Mouse (Mus musculus) bone marrow, adult 2 months (tissue): ENCODE results near the gene Rfx8. TPM values are rescaled to one million over a fixed set of nuclear protein-coding genes. Genes with fewer than 3 reads are reported as not detected.

Experiments
- H3K27ac ChIP-seq: fragments of 200-500 bp; 2 replicates; pipeline ENCODE4 v1.5.1; 2012; ENCODE audit warnings: low read depth, mild to moderate bottlenecking, control low read depth, inconsistent platforms, low read length; ENCODE audit not compliant: control insufficient read depth, poor library complexity, insufficient read depth
- H3K4me1 ChIP-seq: fragments of 200-500 bp; 2 replicates; pipeline ENCODE4 v1.6.1; 2011; ENCODE audit warnings: low read length; ENCODE audit not compliant: control insufficient read depth, insufficient read depth
- H3K4me3 ChIP-seq: fragments of 200-500 bp; replicated peaks from 2 replicates; pipeline ENCODE3; 2011; ENCODE audit warnings: mild to moderate bottlenecking, low read depth, low read length, control low read depth; ENCODE audit not compliant: control insufficient read depth
- CTCF ChIP-seq: fragments of 200-500 bp; IDR thresholded peaks from 2 replicates; pipeline ENCODE4 v1.5.1; 2011; ENCODE audit warnings: low read length, control low read depth; ENCODE audit not compliant: control insufficient read depth, insufficient read depth
- POLR2A ChIP-seq: fragments of 200-500 bp; IDR thresholded peaks from 2 replicates; pipeline ENCODE4 v1.6.1; 2011; ENCODE audit warnings: low read depth, mild to moderate bottlenecking, control low read depth, low read length, borderline replicate concordance; ENCODE audit not compliant: control insufficient read depth
- WGBS: fragments of 180-500 bp; shearing (Covaris S2); methylation state at CpG from one replicate; pipeline ENCODE4 v1.1.7; 2018; 5-methylcytosine and 5-hydroxymethylcytosine counted together
- polyA plus RNA-seq: library from polyadenylated mRNA; stranded (reverse); fragments of >200 nt; gene quantifications from 2 replicates; pipeline ENCODE4 v1.2.4, GENCODE M21; 2011; ENCODE audit warnings: low replicate concordance; ENCODE audit not compliant: missing spikeins, insufficient read depth, insufficient read length

Rfx8 gene
- polyA plus RNA-seq, 1 experiment: not detected

GRCm38 (mm10) chr1:39713300-39713699, 7.5 kb downstream of the Rfx8 start:
- no peak overlapping the region for H3K27ac ChIP-seq
- TF ChIP-seq CTCF: no peak
- no peak for TF ChIP-seq POLR2A
- no peak overlapping the region for H3K4me3 ChIP-seq
- peaks cover 2% of the 10 kb centered on the region; the same call in 1 of the 2 replicates for H3K4me1 ChIP-seq
- WGBS: 35% methylated on average over 8 of the region's 8 CpGs

GRCm38 (mm10) chr1:39712261-39712660, 8.5 kb downstream of the Rfx8 start:
- Histone ChIP-seq H3K27ac (no peak overlapping the region), H3K4me3 (no peak overlapping the region), H3K4me1 (peaks cover 2% of the 10 kb centered on the region; the same call in 1 of the 2 replicates)
- WGBS: 36% methylated on average over 7 of the region's 7 CpGs
- no peak for TF ChIP-seq POLR2A
- TF ChIP-seq CTCF: no peak

- 17% methylated on average over 4 of the region's 4 CpGs for WGBS
- no peak overlapping the region for H3K4me3 ChIP-seq
- no peak for TF ChIP-seq CTCF
- TF ChIP-seq POLR2A: no peak
- peaks cover 2% of the 10 kb centered on the region; the same call in 1 of the 2 replicates for H3K4me1 ChIP-seq
- H3K27ac ChIP-seq: no peak overlapping the region
These were observed 10.2 kb downstream of the Rfx8 start for GRCm38 (mm10) chr1:39710604-39711003.

GRCm38 (mm10) chr1:39710016-39710415, 10.8 kb downstream of the Rfx8 start:
- TF ChIP-seq POLR2A (no peak), CTCF (no peak)
- peaks cover 2% of the 10 kb centered on the region; the same call in 1 of the 2 replicates for H3K4me1 ChIP-seq
- 90% methylated on average over 5 of the region's 5 CpGs for WGBS
- H3K4me3 ChIP-seq: no peak overlapping the region
- no peak overlapping the region for H3K27ac ChIP-seq

GRCm38 (mm10) chr1:39708778-39709177, 12.0 kb downstream of the Rfx8 start:
- TF ChIP-seq POLR2A (no peak), CTCF (no peak)
- Histone ChIP-seq H3K4me3 (no peak overlapping the region), H3K27ac (no peak overlapping the region), H3K4me1 (peaks cover 2% of the 10 kb centered on the region; the same call in 1 of the 2 replicates)
- 43% methylated on average over 5 of the region's 5 CpGs for WGBS

GRCm38 (mm10) chr1:39702216-39703046, 18.4 kb downstream of the Rfx8 start:
- no peak overlapping the region for H3K4me3 ChIP-seq
- TF ChIP-seq POLR2A (no peak), CTCF (no peak)
- H3K4me1 ChIP-seq: no peaks in the 10 kb centered on the region; the same call in 1 of the 2 replicates
- H3K27ac ChIP-seq: no peak overlapping the region
- WGBS: 65% methylated on average over 18 of the region's 18 CpGs

- no peak for TF ChIP-seq POLR2A
- TF ChIP-seq CTCF: no peak
- H3K4me1 ChIP-seq: no peaks in the 10 kb centered on the region; the same call in 1 of the 2 replicates
- no peak overlapping the region for H3K4me3 ChIP-seq
- no peak overlapping the region for H3K27ac ChIP-seq
- 44% methylated on average over 9 of the region's 9 CpGs for WGBS
These were observed 19.6 kb downstream of the Rfx8 start for GRCm38 (mm10) chr1:39701274-39701602.

- H3K4me3 ChIP-seq: no peak overlapping the region
- no peaks in the 10 kb centered on the region; the same call in 1 of the 2 replicates for H3K4me1 ChIP-seq
- 81% methylated on average over 7 of the region's 7 CpGs for WGBS
- TF ChIP-seq CTCF: no peak
- TF ChIP-seq POLR2A: no peak
- no peak overlapping the region for H3K27ac ChIP-seq
These were observed 20.1 kb downstream of the Rfx8 start for GRCm38 (mm10) chr1:39700599-39701273.

GRCm38 (mm10) chr1:39698456-39698855, 22.3 kb downstream of the Rfx8 start:
- WGBS: 56% methylated on average over 6 of the region's 6 CpGs
- no peak overlapping the region for H3K4me3 ChIP-seq
- H3K4me1 ChIP-seq: no peaks in the 10 kb centered on the region; the same call in 1 of the 2 replicates
- no peak overlapping the region for H3K27ac ChIP-seq
- no peak for TF ChIP-seq POLR2A
- no peak for TF ChIP-seq CTCF
